Mouse (Mus musculus) mouse embryonic stem cell (cell line): ENCODE measurements at regions not wholly inside any gene's neighbourhood (a gene's known extent, or its start where the extent isn't known, plus 50 kb on each side); places are given as distances from the start of the nearest gene placed in this dataset.

Source experiments
- in situ Hi-C, 2 experiments: fragments of 300-500 bp; cut with MboI; formaldehyde crosslinking; loops; 1 replicate in 1 of 2; 3 replicates in 1 of 2; pipeline ENCODE4 v1.14.3; 2019 to 2020; ENCODE audit warnings: low sequenced_read_pairs in 2 of 2, low pct_unique_long_range_greater_than_20kb in 1 of 2, mixed read lengths in 1 of 2; ENCODE audit not compliant: unreplicated experiment in 1 of 2

GRCm38 (mm10) chr17:80891656-80892055 lies 52.8 kb upstream of the Tmem178 start:
- in situ Hi-C loops, result no loop called here

GRCm38 (mm10) chr17:80889095-80889494 lies 55.3 kb upstream of the Tmem178 start:
- in situ Hi-C loops, result no loop called here

GRCm38 (mm10) chr17:80887749-80888119 lies 56.7 kb upstream of the Tmem178 start:
- in situ Hi-C loops, result no loop called here

- in situ Hi-C loops, result no loop called here
Measured at GRCm38 (mm10) chr17:80887021-80887748, 57.2 kb upstream of the Tmem178 start.

DNA sequence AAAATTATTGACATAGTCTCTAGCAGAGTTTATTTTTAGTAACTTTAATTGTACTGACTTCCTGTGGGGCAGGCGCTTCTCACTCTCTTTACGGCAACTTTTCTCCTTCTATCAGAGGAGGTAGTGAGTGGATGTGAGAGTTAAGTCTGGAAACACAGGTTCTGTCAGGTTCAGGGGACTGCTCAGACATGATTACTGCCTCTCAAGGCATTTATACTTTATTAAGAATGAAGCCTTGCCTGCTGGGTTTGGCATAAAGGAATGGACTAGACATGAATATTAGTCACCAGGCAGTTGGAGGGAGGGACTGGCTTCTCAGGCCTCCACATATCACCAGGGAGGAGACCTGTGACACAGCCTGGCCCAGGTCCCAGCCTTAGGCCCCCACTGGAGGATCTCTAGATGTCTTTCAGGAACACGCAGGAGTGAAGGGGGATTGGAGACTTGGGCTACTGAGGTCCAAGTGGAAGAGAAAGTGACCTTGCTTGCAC lies 58.2 kb upstream of the Tmem178 start:
- in situ Hi-C loops, result no loop called here

- in situ Hi-C loops, result no loop called here
Measured at GRCm38 (mm10) chr17:80885706-80886105, 58.7 kb upstream of the Tmem178 start.

- in situ Hi-C loops, result no loop called here
Measured at GRCm38 (mm10) chr17:80884886-80885285, 59.5 kb upstream of the Tmem178 start.

DNA sequence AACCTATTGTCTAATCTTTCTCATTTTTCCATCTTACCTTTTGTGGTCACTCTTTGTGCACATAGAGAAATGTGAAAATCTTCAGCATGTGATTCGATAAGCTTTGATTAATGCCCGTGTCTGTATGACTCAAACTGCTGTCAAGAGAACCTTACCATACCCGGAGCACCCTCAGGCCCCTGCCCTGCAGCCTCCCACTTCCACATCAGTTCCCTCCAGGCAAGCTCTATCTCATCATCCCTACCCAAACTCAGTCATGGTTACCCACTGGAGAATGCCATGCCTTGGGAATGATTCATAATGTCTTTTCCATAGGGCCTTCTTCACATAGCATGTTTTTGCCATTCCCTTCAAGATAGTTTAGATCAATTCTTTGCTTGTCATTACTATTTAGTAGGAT lies 62.0 kb upstream of the Tmem178 start:
- in situ Hi-C loops, result no loop called here

GRCm38 (mm10) chr17:80880325-80880724 lies 64.1 kb upstream of the Tmem178 start:
- in situ Hi-C loops, result no loop called here

DNA sequence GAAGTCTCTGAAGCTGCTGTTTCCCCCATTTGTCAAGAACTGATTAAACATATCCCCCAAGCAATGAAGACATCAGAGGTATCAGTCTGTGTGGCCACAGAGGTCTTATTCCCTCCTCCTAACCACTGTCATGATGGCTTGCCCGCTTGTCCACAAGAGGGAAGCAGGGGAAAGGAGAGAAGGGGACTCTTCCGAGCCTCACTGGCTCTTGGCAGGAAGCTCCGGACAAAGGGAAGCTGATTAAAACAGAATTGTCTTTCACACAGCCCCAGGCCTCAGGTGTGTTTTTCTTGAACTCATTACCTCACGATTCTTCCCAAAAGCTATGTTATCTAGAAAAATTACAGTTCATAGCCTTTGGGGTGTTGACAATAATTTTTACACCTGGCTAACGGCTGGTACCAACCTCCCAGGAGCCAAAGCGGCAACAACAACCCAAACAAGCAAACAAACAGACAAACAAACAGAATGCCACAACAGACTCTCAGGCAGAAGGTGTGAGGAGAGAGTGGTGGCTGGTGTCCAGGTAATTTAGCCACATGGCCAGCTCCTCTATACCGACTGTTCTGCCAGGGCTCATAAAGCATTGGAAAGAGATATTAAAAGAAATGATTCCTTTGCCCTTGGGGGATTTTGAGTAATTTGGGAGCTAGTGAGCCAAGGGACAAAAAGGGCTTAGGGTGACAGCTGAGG lies 68.9 kb upstream of the Tmem178 start:
- in situ Hi-C loops, result no loop called here

- in situ Hi-C loops, result no loop called here
Measured at GRCm38 (mm10) chr17:80870965-80871364, 73.5 kb upstream of the Tmem178 start.

DNA sequence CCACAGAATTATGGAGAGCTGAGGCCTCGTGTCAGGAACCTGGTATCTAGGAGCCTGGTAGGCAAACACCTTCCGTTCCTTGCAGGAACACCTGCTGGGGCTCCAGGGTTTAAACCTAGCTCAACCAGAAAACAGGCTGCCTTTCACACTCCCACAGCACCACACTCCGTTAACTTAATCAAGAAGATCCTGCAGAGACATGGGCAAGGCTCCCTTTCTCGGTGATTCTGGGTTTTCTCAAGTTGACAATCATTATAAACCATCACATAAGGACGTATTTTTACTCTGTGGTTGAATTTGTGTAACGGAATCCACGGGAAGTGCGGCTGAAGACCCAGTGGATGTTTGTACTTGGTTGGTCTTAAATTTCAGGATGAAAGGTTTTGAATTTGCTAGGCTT lies 82.1 kb upstream of the Tmem178 start:
- in situ Hi-C loops, result no loop called here

DNA sequence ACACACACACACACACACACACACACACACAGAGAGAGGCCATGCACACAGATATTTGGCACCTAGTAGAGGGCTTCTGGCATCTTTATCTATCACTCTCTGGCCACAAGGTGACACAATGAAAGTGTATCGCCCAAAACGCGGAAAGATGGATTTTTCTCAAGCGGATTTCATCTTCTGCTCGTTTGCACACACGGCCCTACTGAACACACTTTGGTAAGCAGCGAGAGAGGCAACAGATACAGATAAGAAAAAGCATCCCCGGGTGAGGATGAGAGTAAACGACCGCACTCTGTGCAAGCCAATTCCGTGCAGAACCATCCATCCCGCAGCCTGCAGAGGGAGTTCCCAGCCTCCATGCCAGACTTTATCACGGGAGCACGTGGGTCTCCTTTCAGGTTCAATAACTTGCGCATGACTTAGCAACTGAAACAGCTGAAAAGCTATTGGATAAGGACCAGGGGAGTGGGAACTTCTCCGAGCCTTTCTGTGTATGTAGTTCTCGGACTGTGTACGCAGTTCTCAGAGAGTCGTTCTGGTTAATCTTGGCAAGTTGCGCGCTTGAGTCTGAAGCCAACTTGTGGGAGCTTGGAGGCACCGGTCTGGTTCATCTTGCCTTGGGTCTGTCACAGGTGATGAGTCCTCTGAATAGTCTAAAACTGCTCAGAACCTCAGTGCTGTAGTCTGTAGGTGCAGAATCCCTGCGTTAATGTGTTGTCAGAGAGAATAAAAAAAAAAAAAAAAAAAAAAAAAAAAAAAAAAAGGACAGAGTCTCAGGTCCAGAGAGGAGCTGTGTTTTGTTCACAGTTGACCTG lies 97.2 kb upstream of the Tmem178 start:
- in situ Hi-C loops, result no loop called here

GRCm38 (mm10) chr17:80845349-80845748 lies 99.1 kb upstream of the Tmem178 start:
- in situ Hi-C loops, result no loop called here

- in situ Hi-C loops, result no loop called here
Measured at GRCm38 (mm10) chr17:80841903-80842302, 102.5 kb upstream of the Tmem178 start.

DNA sequence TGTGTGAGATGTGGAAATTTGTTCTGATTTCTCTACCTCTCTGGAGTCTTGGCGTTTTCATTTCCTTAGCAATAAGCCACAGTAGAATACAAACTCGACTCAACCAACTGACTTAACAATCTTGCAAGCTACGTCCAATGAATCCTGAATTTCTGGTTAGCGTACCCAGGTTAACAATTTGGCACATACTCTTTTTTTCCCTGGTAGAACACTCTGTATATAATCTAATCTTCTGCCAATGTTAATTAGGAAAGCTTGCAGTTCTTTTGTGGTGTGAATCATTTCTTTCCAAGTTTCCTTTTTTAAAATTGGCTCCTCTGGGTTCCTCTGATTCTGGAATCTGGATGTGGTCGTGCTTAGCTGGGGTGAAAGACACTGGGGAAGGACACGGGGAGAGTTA lies 103.5 kb upstream of the Tmem178 start:
- in situ Hi-C loops, result no loop called here

DNA sequence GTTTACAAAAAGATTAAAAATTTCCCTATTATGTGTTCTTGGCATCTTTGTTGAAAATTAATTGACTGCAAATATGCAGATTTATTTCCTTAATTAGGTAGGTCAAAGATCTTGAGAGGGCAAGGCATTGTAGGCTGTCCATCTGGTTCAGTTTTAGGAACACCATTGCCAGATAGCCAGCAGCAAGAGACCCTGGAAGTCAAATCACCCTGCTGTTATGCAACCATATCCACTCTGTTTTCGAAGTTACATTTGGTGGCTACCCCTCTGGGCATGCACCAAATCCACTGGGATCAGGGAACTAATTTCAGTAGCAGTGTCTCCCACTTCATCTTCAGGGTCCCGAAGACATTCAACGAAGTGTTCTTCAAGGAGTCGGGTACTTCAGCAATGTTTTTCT lies 104.0 kb upstream of the Tmem178 start:
- in situ Hi-C loops, result no loop called here

GRCm38 (mm10) chr17:80834701-80835100 lies 106.4 kb upstream of the Map4k3 start:
- in situ Hi-C loops, result no loop called here

- in situ Hi-C loops, result no loop called here
Measured at GRCm38 (mm10) chr17:80834176-80834517, 105.9 kb upstream of the Map4k3 start.
